Mouse (Mus musculus): ENCODE data around the gene Hsd17b7. TPM values are rescaled to one million over a fixed set of nuclear protein-coding genes. Genes with fewer than 3 reads are reported as not detected.
"Not testable (repeated sequence)": the region's sequence is repeated elsewhere in the genome, so short reads cannot be mapped to it uniquely, and the experiment has no call there.

Gene Hsd17b7
- 15.3 and 16.0 TPM in 2 replicates for polyA plus RNA-seq (2015; fragmentation: Nextera tagmentation; extraction: Ambion mirVana)

DNA sequence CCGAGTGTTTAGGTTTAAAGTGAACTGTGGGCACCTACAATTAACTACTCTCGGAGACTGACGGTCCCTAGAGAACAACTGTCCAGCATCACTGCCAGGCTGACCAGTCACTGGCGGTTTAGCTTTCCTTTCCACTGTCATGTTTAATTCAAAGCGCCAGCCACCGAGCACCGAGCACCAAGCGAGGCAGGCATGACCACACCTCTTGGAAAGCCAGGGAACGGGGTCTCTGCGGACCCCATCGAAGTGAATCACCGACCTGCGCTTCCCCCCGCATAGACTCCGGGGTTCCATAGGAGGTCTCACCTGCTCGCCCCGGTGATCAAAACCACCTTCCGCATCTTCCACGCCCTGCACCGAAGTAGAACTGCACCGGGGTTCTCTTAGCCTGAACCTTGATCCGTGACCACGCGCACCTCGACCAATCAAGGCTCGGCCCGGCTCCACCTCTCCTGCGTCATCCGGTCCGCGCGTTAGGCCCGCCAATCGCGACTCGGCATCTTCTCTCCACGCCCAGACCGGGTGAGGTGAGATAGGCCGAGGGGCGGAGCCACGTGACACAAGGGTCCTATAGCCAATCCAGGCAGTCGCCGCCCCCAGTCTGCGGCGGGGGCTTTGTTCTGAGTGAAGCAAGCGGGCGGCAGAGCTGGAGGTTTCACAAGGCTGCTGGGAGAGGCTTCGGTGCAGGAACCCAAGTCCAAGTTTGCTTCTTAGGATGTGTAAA is at the start of gene Hsd17b7:
Gene Hsd17b7, minus strand, starts transcription at position 450 of the 724 bp plus-strand sequence.
- Histone ChIP-seq H3K9ac (peak within 1 kb of the TSS; percentile 32; the same call in 1 of the 2 replicates), H3K9me3 (no peaks in the 10 kb centered on the region), H3K27me3 (replicated peaks) (no peaks in the 10 kb centered on the region), H3K4me2 (peak within 1 kb of the TSS; percentile 81), H3K4me3 (replicated peaks) (peak within 1 kb of the TSS; percentile 71), H3K27ac (peak within 1 kb of the TSS; percentile 87), H3K36me3 (0 out of 2 replicates have a peak, but pooled peaks cover 7% of the 10 kb centered on the region), H3K4me1 (peaks cover 7% of the 10 kb centered on the region; the same call in 1 of the 2 replicates)
- under 1% methylated on average over 48 of the region's 48 CpGs for WGBS
- ATAC-seq (ENCODE audit: insufficient read depth, low FRiP score, low read depth) = peak; percentile 100

DNA sequence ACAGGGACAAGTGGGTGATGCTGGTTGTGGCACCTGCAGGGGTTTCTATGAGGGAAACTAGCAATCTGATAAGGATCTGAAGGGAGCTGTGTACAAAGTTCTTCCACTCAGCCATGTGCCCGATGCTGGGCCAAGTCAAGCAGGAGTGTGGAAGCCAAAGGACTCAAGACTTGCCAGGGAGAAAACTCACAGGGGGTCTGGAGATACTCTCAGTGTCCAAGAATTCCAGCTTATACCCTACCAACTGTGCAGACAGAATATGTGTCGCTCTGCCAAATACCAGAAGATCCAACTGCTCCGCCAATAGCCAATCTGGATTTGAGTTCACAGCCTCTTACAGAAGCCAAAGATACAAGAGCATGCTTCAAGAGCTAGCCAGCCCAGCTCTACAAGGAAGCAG is 45.7 kb upstream of the Hsd17b7 start:
- WGBS = 92% methylated on average over 3 of the region's 3 CpGs
- H3K4me3 ChIP-seq (replicated peaks) = no peak overlapping the region
- ATAC-seq (ENCODE audit: insufficient read depth, low FRiP score, low read depth) = no peak
- peaks cover 4% of the 10 kb centered on the region; the same call in 1 of the 2 replicates for H3K36me3 ChIP-seq
- no peaks in the 10 kb centered on the region for H3K4me1 ChIP-seq
- H3K27me3 ChIP-seq (replicated peaks) = no peaks in the 10 kb centered on the region
- no peak overlapping the region for H3K4me2 ChIP-seq
- no peak overlapping the region for H3K27ac ChIP-seq
- H3K9me3 ChIP-seq = peaks cover 6% of the 10 kb centered on the region; the same call in 1 of the 2 replicates
- no peak overlapping the region for H3K9ac ChIP-seq

GRCm38 (mm10) chr1:170010716-170011505 is 41.9 kb upstream of the Hsd17b7 start:
- WGBS = 85% methylated on average over 15 of the region's 15 CpGs
- Histone ChIP-seq H3K36me3 (no peaks in the 10 kb centered on the region), H3K4me1 (no peaks in the 10 kb centered on the region), H3K9ac (no peak overlapping the region), H3K4me2 (no peak overlapping the region), H3K27ac (no peak overlapping the region), H3K9me3 (no peaks in the 10 kb centered on the region), H3K4me3 (replicated peaks) (no peak overlapping the region), H3K27me3 (replicated peaks) (no peaks in the 10 kb centered on the region)
- no peak for ATAC-seq (ENCODE audit: insufficient read depth, low FRiP score, low read depth)

DNA sequence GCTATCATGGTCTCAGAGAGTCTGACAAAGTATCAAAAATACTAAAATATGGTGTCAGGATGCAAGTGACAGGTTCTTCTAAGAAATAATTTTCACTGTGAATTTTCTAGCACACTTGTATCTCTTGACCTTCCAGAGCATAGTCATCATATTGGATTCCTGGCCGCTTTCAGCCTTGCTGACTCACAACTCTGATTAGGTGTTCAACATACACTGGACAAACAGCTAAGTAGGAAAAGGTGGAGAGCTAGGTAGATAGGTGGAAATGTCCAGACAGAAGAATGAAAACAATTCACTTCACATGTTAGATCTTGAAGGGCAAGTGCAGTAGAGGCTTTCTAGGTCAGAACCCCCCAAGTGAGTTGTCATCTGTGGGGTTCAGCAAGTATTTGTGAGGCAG is 40.3 kb upstream of the Hsd17b7 start:
- H3K36me3 ChIP-seq = no peaks in the 10 kb centered on the region
- H3K4me3 ChIP-seq (replicated peaks) = no peak overlapping the region
- no peaks in the 10 kb centered on the region for H3K9me3 ChIP-seq
- 87% methylated on average over 1 of the region's 1 CpGs for WGBS
- H3K4me2 ChIP-seq = no peak overlapping the region
- H3K9ac ChIP-seq = no peak overlapping the region
- H3K4me1 ChIP-seq = no peaks in the 10 kb centered on the region
- ATAC-seq (ENCODE audit: insufficient read depth, low FRiP score, low read depth) = no peak
- no peak overlapping the region for H3K27ac ChIP-seq
- no peaks in the 10 kb centered on the region for H3K27me3 ChIP-seq (replicated peaks)

DNA sequence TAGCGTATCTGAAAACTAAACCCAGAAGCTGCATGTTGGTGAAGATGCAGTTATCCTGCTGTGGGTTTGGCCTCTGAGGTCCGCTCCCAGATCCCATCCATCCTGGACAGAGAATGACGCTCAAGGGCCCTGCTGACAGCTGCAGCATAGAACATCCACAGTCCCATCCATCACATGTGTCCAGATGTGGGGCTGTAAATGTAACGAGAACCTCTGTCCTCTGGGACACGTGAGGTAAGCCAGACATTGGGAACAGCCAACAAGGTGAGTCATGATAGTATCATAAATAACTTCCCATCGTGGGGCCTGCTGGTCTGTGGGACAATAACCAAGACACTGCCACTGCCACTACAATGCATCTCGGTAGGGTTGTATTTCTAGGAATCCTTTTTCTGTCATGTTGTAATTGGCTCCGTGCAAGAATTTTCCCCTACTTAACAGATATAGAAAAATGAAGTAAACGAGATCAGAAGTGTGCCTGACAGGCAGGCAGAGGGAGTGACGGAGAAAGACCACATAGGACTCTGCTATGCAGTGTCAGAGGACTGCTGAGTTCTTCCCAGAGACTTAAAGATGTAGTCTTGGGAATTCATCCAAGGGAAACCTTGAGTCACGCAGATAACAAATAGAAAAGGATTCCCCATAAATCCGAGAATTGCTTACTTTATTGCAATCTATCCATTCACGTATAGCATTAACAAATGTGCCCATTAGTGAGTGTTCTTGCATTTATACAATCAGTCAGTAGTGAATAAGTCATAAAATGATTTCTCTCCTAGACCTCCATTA is 39.6 kb upstream of the Hsd17b7 start:
- Histone ChIP-seq H3K9ac (no peak overlapping the region), H3K4me3 (replicated peaks) (no peak overlapping the region), H3K4me1 (no peaks in the 10 kb centered on the region), H3K27me3 (replicated peaks) (no peaks in the 10 kb centered on the region), H3K27ac (no peak overlapping the region), H3K9me3 (no peaks in the 10 kb centered on the region), H3K36me3 (no peaks in the 10 kb centered on the region), H3K4me2 (no peak overlapping the region)
- ATAC-seq (ENCODE audit: insufficient read depth, low FRiP score, low read depth) = no peak
- 59% methylated on average over 13 of the region's 13 CpGs for WGBS

DNA sequence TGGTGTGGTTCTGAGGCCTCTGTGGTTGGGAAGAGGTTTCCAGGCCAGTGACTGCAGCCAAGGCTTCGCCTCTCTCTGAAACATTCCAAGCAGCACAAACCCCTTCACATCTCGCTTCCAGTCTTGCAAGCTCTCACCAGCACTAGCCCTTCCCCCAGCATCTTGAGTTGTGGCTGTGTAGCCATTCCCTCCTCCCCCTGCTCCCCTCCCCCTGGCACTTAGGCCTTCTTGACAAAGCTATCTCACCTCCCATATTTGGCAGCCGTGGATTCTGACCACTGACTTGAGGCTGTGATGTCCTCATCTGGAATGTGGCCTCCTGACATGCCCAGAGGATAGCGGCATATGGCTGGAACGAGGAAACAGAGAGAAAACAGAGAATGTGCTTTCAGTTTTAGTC is 37.5 kb upstream of the Hsd17b7 start:
- H3K27me3 ChIP-seq (replicated peaks) = no peaks in the 10 kb centered on the region
- WGBS = 47% methylated on average over 5 of the region's 5 CpGs
- no peak for ATAC-seq (ENCODE audit: insufficient read depth, low FRiP score, low read depth)
- no peak overlapping the region for H3K9ac ChIP-seq
- no peaks in the 10 kb centered on the region for H3K4me1 ChIP-seq
- no peak overlapping the region for H3K27ac ChIP-seq
- H3K4me2 ChIP-seq = no peak overlapping the region
- H3K9me3 ChIP-seq = no peaks in the 10 kb centered on the region
- H3K4me3 ChIP-seq (replicated peaks) = no peak overlapping the region
- H3K36me3 ChIP-seq = no peaks in the 10 kb centered on the region

- Histone ChIP-seq H3K27me3 (replicated peaks) (no peaks in the 10 kb centered on the region), H3K4me2 (no peak overlapping the region), H3K36me3 (no peaks in the 10 kb centered on the region), H3K27ac (no peak overlapping the region), H3K9me3 (no peaks in the 10 kb centered on the region), H3K4me1 (no peaks in the 10 kb centered on the region), H3K9ac (no peak overlapping the region), H3K4me3 (replicated peaks) (no peak overlapping the region)
- no peak for ATAC-seq (ENCODE audit: insufficient read depth, low FRiP score, low read depth)
- 81% methylated on average over 3 of the region's 3 CpGs for WGBS
Measured at GRCm38 (mm10) chr1:170005297-170005696, 36.3 kb upstream of the Hsd17b7 start.

DNA sequence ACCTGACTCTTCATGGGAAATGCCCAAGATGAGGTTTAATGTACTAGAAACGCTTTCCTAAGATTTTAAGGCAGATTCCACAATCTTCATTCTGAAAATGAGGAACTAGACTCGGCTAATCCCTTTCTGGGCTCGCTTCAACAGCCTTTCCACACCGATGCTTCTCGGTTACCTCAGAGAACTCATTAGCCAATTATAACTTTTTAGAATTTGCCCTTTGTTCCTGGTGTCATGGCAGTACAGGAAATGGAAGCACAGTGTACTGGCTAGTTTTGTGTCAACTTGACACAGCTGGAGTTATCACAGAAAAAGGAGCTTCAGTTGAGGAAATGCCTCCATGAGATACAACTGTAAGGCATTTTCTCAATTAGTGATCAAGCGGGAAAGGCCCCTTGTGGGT is 24.9 kb upstream of the Hsd17b7 start:
- WGBS = 88% methylated on average over 6 of the region's 6 CpGs
- not testable (repeated sequence) for ATAC-seq (ENCODE audit: insufficient read depth, low FRiP score, low read depth); H3K4me1 ChIP-seq; H3K27ac ChIP-seq; H3K9ac ChIP-seq; H3K4me2 ChIP-seq; H3K36me3 ChIP-seq; H3K4me3 ChIP-seq (replicated peaks); H3K27me3 ChIP-seq (replicated peaks); H3K9me3 ChIP-seq

- ATAC-seq (ENCODE audit: insufficient read depth, low FRiP score, low read depth) = no peak
- Histone ChIP-seq H3K36me3 (0 out of 2 replicates have a peak, but pooled peaks cover 3% of the 10 kb centered on the region), H3K27ac (no peak overlapping the region), H3K27me3 (replicated peaks) (no peaks in the 10 kb centered on the region), H3K9ac (no peak overlapping the region), H3K4me1 (no peaks in the 10 kb centered on the region), H3K9me3 (no peaks in the 10 kb centered on the region), H3K4me2 (no peak overlapping the region), H3K4me3 (replicated peaks) (no peak overlapping the region)
- WGBS = 61% methylated on average over 1 of the region's 1 CpGs
Measured at GRCm38 (mm10) chr1:169986166-169986565, 17.1 kb upstream of the Hsd17b7 start.

DNA sequence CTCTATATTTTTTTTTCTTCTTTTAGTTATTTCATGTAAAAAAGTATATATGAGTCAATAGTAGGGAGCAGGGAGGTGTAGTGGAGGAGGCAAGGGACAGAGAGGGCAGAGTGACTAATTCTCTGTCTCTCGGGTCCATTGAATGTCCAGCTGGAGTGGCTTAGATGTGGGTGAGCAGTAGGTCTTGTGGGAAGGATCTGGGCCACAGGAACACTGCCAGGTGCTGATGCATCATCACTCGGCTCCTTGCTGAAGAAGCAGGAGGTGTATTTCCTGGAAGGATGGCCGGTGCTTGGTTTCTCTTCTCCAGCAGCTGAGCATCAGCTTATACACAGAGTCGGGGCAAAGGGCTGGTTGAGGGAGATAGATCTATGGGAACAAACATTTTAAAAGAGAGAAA is 8.6 kb upstream of the Hsd17b7 start:
- Histone ChIP-seq H3K9ac (no peak overlapping the region), H3K4me3 (replicated peaks) (no peak overlapping the region), H3K27me3 (replicated peaks) (no peaks in the 10 kb centered on the region), H3K9me3 (no peaks in the 10 kb centered on the region), H3K4me2 (no peak overlapping the region), H3K36me3 (0 out of 2 replicates have a peak, but pooled peaks cover 5% of the 10 kb centered on the region), H3K27ac (no peak overlapping the region), H3K4me1 (no peaks in the 10 kb centered on the region)
- ATAC-seq (ENCODE audit: insufficient read depth, low FRiP score, low read depth) = no peak
- WGBS = 87% methylated on average over 4 of the region's 4 CpGs

GRCm38 (mm10) chr1:169971998-169972397 is 3.0 kb upstream of the Hsd17b7 start:
- ATAC-seq (ENCODE audit: insufficient read depth, low FRiP score, low read depth) = no peak
- Histone ChIP-seq H3K4me3 (replicated peaks) (no peak overlapping the region), H3K4me2 (no peak overlapping the region), H3K4me1 (peaks cover 7% of the 10 kb centered on the region; the same call in 1 of the 2 replicates), H3K9ac (no peak overlapping the region), H3K27me3 (replicated peaks) (no peaks in the 10 kb centered on the region), H3K9me3 (no peaks in the 10 kb centered on the region), H3K27ac (no peak overlapping the region), H3K36me3 (0 out of 2 replicates have a peak, but pooled peaks cover 5% of the 10 kb centered on the region)
- 63% methylated on average over 2 of the region's 2 CpGs for WGBS

Data from stomach, embryonic 15.5 days (tissue).